Mouse (Mus musculus) adrenal gland, postnatal 14 days (tissue): ENCODE measurements around the gene Kcnj15. TPM values are rescaled to one million over a fixed set of nuclear protein-coding genes. Genes with fewer than 3 reads are reported as not detected.

Experiments used
- DNase-seq: peaks from one replicate; pipeline ENCODE4 v3.0.0; 2021; ENCODE audit warnings: mixed read lengths
- total RNA-seq: library from RNA; stranded (reverse); gene quantifications from 2 replicates; pipeline ENCODE4 v1.2.3, GENCODE M21; 2021

Gene Kcnj15
- total RNA-seq, 1 experiment from 2014 or later = 1.0 TPM

DNA sequence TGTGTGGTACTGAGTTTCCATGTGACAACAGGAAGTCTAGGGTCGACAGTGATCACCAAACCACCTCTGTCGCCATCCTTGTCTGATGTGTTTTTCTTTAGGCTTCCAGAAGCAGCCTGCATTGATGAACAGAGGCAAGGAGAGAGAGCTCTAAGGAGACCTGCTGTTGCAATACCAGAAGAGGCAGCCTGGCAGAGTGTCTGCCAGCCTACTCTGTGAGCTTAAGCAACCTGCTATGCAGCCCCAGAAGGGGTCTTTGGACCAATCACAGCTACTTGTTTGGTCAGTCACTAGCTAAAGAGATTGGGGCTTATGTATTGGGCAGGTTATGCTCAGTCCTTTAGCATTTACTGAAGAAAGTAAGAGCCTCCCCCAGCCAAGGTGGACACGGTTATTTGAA lies 11.9 kb upstream of the Kcnj15 start:
- no peak for DNase-seq

DNA sequence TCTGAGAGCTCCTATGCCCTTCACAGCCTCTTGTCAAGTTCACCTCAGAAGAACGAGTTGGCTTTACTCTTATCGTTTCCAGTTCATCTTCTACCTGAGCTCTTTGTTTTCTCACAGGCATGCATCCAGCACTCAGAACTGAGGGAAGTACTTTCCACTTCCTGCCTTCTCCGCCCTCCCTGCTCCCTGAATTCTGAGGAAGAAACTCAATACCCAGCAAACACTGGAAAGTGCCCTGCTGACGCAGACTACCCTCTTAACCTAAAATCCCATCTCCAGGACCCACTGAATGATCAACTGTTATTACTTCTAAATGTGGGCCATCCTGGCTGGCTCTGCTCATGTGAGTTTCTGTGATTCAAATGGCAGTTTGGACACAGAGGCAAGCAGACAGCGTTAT lies 8.7 kb upstream of the Kcnj15 start:
- no peak for DNase-seq

DNA sequence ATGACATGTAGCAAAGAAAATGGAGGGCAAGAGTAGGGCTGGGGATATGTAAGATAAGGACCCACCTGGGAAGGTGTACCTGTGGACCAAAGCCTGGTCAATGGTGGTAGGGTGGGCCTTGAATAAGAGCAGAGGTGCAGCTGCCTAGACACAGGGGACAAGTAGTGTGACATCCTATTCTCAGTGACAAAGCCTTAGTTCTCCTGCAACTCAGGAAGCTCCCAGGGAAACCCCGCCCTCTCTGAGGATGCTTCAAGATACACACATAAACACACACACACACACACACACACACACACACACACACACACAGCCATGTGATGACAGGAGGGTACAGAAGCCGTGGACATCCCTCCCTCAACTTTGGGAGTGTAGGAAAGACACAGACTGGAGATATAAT lies 710 bp upstream of the Kcnj15 start:
- DNase-seq = no peak

DNA sequence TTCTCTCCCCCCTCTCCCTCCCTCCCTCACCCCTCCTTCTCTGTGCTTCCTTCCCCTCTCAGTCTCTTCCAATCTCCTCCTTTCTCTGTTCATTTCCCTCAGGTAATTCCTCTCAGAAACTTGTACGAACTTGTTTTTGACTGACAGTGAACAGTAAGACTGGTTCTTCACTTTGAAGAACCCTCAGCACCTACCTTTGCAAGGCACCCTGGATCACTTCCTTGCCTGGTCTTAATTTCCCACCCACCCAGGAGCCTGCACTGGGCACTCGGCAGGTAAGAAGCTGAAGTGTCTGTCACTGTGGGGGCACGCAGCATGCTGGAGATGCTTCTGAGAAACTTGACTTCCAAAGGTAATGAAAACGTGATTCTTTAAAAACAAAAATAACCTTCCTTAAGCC lies 742 bp downstream of the Kcnj15 start:
- no peak for DNase-seq

DNA sequence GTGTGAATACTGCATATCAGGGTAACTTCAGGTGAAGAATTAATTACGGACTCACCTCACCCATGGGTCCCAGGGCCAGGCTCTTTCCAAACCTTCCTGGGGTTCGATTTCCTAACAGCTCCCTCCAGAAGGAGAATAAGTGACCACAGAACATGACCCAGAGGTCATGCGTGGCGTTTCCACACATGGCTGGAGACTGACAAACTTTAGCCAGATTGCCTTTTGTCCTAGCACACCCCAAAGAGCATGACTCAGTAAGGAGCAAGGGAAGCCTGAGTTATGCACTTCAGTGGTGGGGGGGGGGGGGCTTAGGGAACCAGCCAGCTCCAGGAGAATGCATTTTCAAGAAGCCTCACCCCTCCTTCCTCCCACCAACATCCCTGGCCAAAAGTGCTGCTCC lies 2.1 kb downstream of the Kcnj15 start:
- no peak for DNase-seq

DNA sequence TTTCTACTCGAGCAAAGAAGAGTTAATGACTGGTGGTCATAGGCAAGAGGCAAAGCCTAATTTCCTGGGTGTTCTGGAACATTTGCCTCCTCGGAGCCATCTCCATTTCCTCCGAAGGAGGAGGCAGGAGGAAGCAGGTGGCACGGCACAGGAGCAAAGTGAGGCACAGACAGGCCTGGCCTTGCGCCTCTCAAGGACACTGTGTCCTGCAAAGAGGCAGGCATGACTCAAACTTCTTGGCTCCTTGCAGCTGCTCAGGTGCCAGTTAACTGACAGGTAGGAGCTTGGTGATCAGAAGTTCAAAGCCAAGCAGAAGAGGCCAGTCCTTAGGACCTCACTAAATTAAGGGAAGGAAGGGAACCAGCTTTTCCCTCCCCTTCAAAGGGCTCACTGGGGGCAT lies 3.3 kb downstream of the Kcnj15 start:
- peak; percentile 24 for DNase-seq

DNA sequence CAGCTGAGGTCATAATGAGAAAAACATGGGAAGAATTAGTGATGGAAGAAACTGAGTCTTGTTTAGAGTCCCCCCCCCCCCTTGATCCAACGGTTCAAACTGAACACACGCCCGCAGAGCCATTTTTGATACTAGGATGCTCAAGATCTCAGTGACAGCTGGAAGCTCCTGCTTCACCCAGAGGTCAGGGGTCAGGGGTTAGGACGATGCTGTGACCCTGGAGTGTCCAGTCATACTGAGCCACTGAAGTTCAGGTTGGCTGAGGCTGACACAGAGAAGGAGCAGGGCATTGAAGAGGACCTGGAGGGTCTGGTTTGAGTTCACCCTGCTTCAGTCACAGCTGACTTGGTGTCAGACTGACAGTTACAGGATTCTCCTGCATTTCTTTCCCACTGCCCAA lies 4.4 kb downstream of the Kcnj15 start:
- no peak for DNase-seq

DNA sequence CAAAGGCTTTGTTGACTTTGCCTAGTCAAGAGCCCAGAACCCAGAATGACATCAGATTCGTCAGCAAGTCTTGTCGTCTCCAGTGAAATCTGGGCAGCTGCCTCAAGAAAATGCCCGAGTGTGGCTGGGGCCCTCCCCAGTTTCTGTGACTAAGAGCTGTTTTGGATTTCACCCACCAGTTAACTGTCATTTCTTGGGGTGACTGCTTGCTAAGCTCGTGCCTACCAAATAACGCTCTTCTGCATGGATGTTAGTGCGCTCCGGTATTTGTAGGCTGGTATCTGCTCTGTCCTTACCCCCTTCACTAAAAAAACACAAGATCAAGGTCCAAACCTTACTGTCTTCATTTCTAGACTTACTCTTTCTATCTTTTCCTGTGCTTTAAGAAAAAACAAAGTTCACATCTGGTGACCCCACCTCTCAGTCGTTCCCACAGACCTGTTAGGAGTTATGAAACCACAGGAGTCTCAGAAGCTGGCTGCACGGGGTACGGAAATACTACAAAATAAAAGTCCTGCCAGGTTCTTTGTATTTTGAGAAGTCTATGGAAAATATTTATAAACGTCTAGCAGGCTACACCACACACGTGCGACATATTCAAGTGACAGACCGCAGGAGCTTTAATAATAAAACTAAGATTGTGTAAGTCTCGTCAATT lies 5.5 kb downstream of the Kcnj15 start:
- DNase-seq = no peak

DNA sequence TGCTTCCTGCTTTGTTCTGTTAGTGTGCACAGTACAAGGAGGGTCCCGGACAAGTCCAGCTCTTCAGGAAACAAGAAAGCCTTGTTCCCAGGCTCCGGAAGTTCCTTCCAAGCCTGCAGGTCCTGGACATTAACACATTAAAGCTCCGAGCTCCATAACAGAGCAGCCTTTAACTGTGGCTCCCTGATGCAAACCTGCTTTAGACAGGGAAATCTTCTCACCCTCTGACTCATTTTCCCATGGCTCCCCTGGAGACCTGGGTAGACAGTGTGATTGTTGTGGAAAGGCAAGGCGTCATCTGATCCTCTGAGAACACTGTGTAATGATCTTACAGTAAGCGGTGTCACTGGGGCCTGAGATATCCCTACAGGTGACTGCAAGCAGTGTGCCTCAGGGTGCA lies 7.0 kb downstream of the Kcnj15 start:
- no peak for DNase-seq

DNA sequence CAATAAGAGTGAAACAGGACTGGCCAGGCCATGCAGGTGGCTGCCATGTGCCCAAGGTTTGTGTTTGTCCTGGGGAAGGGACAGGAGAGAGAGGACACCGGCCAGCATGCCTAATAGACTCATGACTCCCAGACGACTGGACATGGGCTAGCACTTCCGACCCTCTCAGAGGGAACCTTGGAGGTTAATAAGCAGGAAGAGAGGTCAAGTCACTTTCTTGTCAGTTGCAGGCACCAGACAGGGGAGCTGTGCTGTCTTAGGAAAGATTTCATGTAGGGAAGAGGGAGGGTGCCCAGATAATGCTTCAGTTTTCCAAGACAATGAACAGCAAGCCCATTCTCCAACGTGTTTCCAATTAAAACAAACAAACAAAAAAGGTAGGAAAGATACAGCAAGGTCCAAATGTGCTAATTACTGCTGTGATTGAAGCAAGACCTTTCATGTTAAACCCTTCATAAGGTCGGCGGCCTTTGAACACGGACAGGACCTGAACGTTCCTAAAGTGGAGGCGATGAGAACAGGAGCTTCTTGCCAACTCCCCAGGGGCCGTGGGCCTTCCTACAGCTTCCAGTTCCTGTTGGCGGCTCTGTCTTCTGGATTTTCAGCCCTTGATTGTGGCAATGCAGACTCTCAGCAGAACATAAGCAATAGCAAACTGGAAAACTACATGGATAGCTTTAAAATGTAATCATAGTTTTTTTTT lies 10.3 kb downstream of the Kcnj15 start:
- DNase-seq = no peak

DNA sequence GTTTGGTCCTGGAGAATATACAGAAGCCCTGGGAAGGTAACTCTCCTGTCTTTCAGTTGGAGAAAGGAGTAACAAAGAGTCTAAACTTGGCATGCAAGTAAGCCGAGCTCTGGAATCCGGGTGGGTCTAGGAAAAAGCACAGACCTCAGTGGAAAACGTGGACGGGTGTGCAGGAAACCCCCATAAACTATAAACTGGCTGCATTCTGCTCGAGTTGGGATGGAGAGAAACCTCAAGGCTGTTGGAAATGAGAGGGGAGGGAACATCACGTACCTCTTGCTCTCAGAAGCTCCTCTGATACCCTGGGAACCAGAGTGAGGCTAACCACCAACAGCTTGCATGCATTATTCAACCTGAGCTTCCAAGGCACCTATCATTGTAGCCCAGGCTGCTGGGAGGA lies 12.3 kb downstream of the Kcnj15 start:
- no peak for DNase-seq

DNA sequence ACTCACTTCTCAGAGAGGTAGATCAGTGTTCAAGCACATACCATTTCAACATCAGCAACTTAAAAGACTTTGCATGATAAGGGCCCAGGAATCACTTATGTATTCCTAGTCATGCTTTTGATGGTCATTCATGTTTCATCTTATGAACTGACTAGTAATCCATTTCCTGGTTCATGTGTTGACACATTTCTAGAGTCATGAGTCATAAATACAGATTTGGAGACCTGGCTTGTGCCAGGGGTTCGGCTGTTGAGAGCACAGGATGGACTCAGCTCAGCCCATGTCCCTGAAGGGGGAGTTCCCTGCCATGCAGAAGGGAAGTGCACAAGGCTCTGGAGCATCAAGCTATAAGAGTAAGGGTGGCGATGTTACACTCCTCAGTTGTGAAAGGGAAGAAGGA lies 15.7 kb downstream of the Kcnj15 start:
- no peak for DNase-seq

DNA sequence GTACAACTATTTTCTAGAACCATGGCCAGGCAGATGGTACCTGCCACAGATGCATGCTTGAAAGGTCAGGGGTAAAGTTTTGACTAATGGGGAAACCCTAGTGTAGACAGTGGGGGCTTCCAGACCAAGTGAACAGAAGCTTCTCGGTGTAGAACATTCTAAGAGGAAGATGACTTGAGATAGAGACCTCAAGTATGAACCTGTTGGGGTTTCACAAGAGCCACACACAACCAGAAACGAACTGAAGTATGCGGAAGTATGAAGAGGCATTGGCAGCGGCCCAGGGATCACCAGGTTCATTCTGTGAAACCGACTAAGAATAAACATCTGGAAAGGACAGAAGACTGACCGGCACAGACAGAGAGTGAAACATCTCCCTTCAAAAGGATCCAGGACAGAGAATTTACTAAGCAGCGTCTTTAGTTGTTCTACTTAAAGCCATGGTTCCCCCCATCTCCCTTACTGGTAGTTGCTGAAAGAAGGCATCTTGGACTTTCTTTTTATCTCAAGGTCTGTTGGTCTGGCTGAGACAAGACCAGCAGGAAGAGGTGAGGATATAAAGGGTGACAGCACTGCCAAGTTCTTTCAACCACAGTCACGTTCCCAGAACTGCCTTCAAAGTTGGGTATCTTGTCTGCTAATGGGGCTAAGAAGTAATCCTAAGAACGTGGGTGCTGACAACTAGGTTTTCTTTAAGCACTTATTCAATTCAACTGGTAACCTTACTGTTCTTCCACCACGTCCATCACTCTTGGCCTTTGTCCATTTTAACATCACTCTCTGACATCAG lies 18.6 kb downstream of the Kcnj15 start:
- DNase-seq = no peak

DNA sequence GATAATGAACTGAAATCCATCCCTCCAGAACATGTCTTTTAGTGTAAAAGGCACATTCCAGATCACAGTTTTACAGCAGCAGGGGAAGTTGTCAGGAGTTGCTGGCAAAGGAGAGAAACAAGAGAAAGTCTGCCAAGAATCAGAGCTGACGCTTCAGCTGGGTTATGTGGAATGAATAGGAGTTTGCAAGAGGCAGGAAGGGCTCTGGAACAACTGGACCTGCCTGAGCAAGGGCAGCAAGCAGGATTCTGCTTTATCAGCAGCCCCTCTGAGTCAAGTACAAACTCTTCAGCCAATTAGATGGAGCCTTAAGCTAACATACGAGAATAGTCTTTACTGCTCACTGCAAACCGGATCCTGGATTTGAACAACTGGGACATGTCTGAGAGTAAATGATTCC lies 21.7 kb downstream of the Kcnj15 start:
- no peak for DNase-seq

DNA sequence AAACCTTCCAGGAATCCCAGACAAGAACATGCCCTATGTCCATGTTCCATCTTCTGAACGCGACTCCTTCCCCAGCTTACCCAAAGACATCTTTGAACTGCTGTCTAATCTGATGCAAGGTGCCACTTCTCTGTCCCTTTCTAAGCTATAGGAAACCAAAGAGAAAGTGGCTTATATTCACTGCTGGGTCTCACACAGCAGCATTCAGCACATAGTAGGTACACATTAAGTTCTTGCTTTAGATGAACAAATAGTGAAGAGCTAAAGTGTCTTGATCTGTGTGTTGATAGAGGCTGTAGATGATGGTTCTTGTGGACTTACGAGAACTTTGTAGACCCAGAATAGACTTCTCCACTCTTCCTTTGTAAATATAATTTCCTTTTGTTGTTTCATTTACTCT lies 23.0 kb downstream of the Kcnj15 start:
- no peak for DNase-seq

DNA sequence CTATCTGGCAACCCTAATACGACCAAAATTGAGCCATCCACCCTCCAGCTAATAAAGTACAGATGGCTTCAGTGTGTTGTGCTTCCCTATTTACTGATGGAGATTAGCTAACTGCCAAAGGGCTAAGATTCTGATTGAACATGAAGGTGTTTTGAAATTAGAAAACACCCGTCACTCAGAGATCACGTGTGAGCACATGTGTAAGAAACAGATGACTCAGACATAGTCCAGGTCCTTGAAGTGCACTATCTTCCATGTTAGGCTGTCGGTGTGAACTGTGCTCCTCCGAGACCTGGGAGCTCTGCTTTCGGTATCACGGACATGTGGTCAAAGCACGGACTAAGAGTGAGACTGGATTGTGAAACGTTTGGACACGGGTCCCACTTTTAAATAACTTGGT lies 26.0 kb downstream of the Kcnj15 start:
- DNase-seq = no peak

DNA sequence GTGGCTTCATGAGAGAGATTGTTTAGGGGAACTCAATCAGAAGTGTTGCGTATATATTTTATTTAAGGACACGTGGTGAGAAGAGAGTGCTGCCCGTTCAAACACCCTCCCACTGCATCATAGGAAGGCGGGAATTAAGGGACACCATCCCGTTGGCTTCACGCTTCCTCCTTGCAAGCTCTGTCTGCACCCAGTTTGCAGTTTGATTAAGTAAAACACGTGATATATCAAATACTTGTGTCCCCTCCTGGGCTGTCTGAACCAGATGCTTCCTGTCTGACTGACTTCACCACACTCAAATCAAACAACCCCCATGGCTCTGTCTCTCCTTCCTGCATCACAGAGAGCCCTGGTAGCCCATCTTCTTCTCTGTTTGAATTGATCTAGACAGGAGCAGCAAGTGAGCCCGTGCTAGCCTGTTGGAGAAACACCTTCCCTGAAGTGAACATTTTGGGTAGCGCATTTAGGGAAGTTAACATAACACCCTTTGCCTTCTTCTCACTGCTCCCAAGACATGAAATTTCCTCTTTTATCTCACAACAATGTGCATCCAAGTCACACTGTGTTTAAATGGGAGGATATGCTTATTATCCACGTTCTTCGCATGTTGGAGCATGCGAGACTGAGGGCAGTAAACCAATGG lies 26.8 kb downstream of the Kcnj15 start:
- no peak for DNase-seq

DNA sequence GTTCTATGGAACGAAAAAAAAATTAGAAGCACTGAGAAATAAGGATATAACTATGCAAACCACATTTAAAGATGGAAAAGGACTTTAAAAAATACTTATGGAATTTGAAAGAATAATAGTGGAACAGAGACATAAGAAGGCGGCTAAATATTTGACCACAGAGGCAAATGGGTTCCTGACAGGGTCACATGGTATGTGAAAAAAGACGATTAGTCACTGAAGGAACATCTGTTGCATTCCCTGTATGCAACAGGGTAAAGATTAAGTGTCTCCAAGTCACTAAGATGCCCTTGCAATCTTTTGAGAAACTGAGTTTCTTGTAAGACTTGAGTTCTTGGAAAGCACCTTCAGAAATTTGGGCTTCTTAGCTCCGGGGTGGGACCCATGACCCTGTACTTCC lies 27.7 kb downstream of the Kcnj15 start:
- no peak for DNase-seq

DNA sequence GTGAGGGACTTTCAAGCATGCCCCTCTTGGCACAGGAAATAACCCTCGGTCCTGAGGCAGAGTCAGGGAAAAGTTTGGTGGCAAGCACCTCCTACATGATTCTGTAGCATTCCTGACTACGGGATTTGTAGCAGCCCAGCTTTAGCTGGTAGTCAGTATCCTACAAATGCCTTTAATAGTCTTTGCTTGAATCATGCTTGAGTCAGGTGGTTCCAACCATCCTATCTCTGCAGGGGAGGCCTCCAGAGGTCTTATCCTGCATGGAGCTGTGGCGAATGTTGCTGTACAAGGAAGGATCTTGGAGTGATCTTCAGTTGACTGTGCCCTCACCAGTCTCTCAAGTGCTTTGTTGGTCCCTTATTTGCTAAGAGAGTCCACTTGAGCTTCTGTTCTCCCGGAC lies 28.4 kb downstream of the Kcnj15 start:
- DNase-seq = no peak

DNA sequence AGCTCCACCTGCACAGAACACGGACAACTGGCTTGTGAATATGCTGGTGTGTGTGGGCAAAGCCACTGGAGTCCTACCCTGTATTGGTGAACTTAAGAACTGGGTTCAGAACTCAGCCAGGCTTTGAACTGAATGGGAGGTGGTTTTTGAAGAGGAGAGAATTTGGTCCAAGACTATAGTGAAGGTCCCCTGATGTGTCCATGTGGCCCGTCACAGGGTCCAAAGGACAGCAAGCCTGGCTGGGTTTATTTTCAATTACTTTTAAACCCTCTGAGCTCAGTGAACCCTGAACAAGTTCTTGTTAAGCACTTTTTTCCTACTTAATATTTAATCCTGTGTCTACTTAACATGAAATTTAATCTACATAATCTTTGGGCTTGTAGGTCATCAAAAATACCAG lies 30.3 kb downstream of the Kcnj15 start:
- DNase-seq = no peak

DNA sequence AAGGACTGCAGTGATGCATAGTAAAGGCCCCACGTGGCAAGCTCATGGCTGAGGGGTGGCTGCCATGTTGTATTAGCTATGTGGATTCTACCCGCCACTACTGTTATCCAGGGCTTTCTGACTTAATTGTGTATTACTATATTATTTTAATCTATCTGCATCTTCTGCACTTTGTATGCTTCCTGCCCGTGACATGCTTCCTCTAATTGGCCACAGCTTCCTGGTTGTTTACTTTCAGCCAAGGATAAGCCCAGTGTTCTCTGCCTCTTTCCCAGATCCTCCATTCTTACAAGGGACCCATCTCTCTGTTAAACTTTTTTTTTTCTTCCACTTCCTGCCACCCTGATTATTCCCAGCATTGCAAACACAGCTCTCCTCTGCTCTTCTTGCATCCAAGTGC lies 32.0 kb downstream of the Kcnj15 start:
- no peak for DNase-seq

DNA sequence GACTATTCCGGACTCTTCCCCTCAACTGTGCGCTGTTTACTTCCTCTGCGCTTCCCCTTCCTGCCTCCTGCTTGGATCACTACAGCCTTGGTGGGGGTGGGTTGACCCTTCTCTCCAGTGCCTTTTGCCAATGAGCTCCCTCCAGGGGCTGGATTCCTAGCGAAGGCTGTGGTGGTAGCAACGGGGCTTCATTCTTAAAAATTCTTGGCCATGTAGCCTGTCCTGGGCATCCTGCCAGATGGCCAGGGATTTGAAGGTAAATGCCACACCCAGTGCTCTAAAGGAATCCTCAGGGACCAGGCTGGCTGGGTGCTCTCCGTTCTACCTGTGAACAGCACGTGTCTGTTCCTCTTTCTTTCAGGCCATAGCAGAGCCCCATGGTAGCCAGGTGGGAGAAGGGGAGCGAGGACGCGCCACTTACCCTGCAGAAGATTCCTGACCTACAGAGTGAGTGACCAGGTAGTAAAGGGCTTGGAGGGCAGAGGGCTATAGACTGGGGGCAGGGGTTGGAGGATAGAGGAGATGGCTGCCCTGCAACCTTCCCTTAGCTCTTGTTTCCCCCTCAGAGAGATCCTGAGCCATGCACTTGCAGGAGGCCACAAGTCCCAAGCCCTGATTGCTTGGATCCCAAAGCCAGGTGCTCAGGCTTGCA lies 34.2 kb downstream of the Kcnj15 start:
- DNase-seq = peak; percentile 48
